Mouse (Mus musculus): ENCODE data around the gene Rundc1.

GRCm38 (mm10) chr11:101477194-101477551, 52.3 kb downstream of the Rundc1 start:
- TF ChIP-seq RAD21 (IDR thresholded peaks at IDR 0.05; ENCODE audit: low read depth, low read length) (no peak), EP300 (IDR thresholded peaks at IDR 0.05; ENCODE audit: low read length) (no peak), CTCF (conservative IDR thresholded peaks at IDR 0.05 in 1 of 2, IDR thresholded peaks at IDR 0.05 in 1 of 2; ENCODE audit: low read depth in 2 of 2, low read length in 2 of 2) (no peak), ZC3H11A (IDR thresholded peaks at IDR 0.05; ENCODE audit: low read depth, low read length) (no peak)

Measured in CH12.LX (cell line).